ENCODE assay signal across 8 mouse cellular contexts in the genomic region with DNA sequence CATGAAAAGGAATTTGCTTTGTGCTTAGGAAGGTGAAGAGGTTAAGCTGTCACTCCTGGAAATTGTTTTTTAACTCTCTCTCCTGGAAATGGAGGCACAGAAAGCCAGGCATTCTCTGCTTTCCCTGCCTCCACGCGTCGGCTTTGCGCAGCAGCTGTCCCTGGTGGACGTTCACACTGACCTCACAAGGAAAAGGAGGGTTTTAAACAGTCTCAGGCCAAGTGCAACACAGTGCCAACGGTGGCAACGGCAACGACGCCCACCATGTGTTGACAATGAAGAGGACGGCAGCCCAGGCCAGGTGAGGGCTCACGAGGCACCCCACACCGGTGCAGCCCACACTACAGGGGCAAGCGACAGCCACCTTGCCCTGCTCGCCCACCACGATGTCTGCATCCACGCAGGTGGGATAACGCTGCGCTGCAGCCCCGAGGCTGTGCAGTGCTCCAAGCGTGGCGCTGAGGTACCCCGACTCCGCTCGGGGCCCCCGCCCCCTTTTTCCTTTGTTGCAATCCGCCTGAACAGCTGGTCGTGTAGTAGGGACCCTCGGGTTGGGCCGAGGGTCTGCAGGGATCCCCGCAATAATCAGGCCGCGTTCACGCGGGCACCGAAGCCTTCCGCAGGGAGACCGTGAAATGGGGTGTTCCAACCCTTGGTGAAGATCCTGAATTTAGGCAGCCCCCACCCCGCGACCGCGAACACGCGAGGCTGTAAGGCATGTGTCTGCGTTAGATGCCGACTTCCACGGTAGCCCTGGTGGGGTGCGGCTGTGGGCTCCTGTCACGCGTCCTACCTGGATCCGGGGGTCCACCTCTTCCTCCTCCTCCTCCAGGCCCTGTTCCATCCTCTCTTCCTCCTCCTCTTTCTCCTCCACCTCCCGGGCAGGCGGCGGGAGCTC. TPM values are rescaled to one million over a fixed set of nuclear protein-coding genes. Genes with fewer than 3 reads are reported as not detected.
DNase-seq lines count a peak whose midpoint lies in the region; ATAC-seq and TF ChIP-seq lines count a peak whose summit lies in the region.

No protein-coding gene starts in this region.

- peak; percentile 62 for DNase-seq in lung, embryonic 14.5 days
- DNase-seq in lung, postnatal 4 days, result no peak
- DNase-seq in adrenal gland, postnatal 14 days, result peak; percentile 55
- peak; percentile 6 for DNase-seq in retina, postnatal 7 days (ENCODE audit: low read depth, low spot score)
- no peak for DNase-seq in Muller cell, postnatal 12 days (ENCODE audit: inconsistent ontology term)

- WGBS in lung, embryonic 14.5 days, result 2% methylated on average over 53 of the region's 53 CpGs
- WGBS in forebrain, embryonic 12.5 days, result 1% methylated on average over 53 of the region's 53 CpGs
- under 1% methylated on average over 53 of the region's 53 CpGs for WGBS in intestine, embryonic 15.5 days
- 3% methylated on average over 53 of the region's 53 CpGs for WGBS in liver, embryonic 16.5 days (ENCODE audit: insufficient replicate concordance)

- H3K9ac ChIP-seq in lung, embryonic 14.5 days, result peak overlapping the region; percentile 64
- H3K9ac ChIP-seq in forebrain, embryonic 12.5 days, result peak overlapping the region; percentile 83
- H3K9ac ChIP-seq in intestine, embryonic 15.5 days, result peak overlapping the region; percentile 73
- peak overlapping the region; percentile 77 for H3K9ac ChIP-seq in liver, embryonic 16.5 days (ENCODE audit: low read depth, low read length)

- H3K4me3 ChIP-seq in lung, embryonic 14.5 days (ENCODE audit: low read depth, low read length), result peak overlapping the region; percentile 70
- peak overlapping the region; percentile 74 for H3K4me3 ChIP-seq in forebrain, embryonic 12.5 days (replicated peaks)
- peak overlapping the region; percentile 74 for H3K4me3 ChIP-seq in intestine, embryonic 15.5 days (replicated peaks)
- H3K4me3 ChIP-seq in liver, embryonic 16.5 days (ENCODE audit: low read depth, low read length), result peak overlapping the region; percentile 71

- no peaks in the 10 kb centered on the region for H3K36me3 ChIP-seq in lung, embryonic 14.5 days (ENCODE audit: insufficient read depth)
- no peaks in the 10 kb centered on the region; the same call in 1 of the 2 replicates for H3K36me3 ChIP-seq in forebrain, embryonic 12.5 days (replicated peaks)
- H3K36me3 ChIP-seq in intestine, embryonic 15.5 days, result no peaks in the 10 kb centered on the region
- H3K36me3 ChIP-seq in liver, embryonic 16.5 days (ENCODE audit: control insufficient read depth, insufficient read depth), result no peaks in the 10 kb centered on the region

- H3K4me1 ChIP-seq in lung, embryonic 14.5 days (ENCODE audit: insufficient read depth), result peaks cover 17% of the 10 kb centered on the region
- H3K4me1 ChIP-seq in forebrain, embryonic 12.5 days, result peaks cover 13% of the 10 kb centered on the region; the same call in 1 of the 2 replicates
- H3K4me1 ChIP-seq in intestine, embryonic 15.5 days (replicated peaks), result peaks cover 28% of the 10 kb centered on the region; the same call in 1 of the 2 replicates
- H3K4me1 ChIP-seq in liver, embryonic 16.5 days (ENCODE audit: control insufficient read depth, low read depth, low read length), result peaks cover 17% of the 10 kb centered on the region

- H3K4me2 ChIP-seq in lung, embryonic 14.5 days, result peak overlapping the region; percentile 88
- H3K4me2 ChIP-seq in forebrain, embryonic 12.5 days, result peak overlapping the region; percentile 83
- H3K4me2 ChIP-seq in intestine, embryonic 15.5 days (replicated peaks), result peak overlapping the region; percentile 97
- peak overlapping the region; percentile 76 for H3K4me2 ChIP-seq in liver, embryonic 16.5 days (ENCODE audit: low read depth, low read length)

- peak; percentile 30 for TF ChIP-seq CTCF in lung, embryonic 14.5 days (IDR thresholded peaks at IDR 0.05; ENCODE audit: low read depth)

- no peaks in the 10 kb centered on the region for H3K27me3 ChIP-seq in lung, embryonic 14.5 days (ENCODE audit: insufficient read depth, low read length)
- H3K27me3 ChIP-seq in forebrain, embryonic 12.5 days, result peaks cover 11% of the 10 kb centered on the region
- H3K27me3 ChIP-seq in intestine, embryonic 15.5 days (replicated peaks), result no peaks in the 10 kb centered on the region
- peaks cover 14% of the 10 kb centered on the region for H3K27me3 ChIP-seq in liver, embryonic 16.5 days (ENCODE audit: control insufficient read depth, insufficient read depth, low read depth, low read length)

- peak; percentile 36 for ATAC-seq in lung, embryonic 14.5 days (ENCODE audit: insufficient read depth)
- peak; percentile 71 for ATAC-seq in forebrain, embryonic 12.5 days (ENCODE audit: low FRiP score)
- ATAC-seq in intestine, embryonic 15.5 days, result peak; percentile 65
- ATAC-seq in liver, embryonic 16.5 days (ENCODE audit: low read depth), result 0 out of 2 replicates have a peak, but pooled peaks have one; percentile 4

- H3K9me3 ChIP-seq in lung, embryonic 14.5 days (ENCODE audit: low read depth, low read length), result no peaks in the 10 kb centered on the region
- H3K9me3 ChIP-seq in forebrain, embryonic 12.5 days, result no peaks in the 10 kb centered on the region
- no peaks in the 10 kb centered on the region for H3K9me3 ChIP-seq in intestine, embryonic 15.5 days
- no peaks in the 10 kb centered on the region for H3K9me3 ChIP-seq in liver, embryonic 16.5 days (replicated peaks; ENCODE audit: control insufficient read depth, low read length)

- no peak overlapping the region; the same call in 1 of the 2 replicates for H3K27ac ChIP-seq in lung, embryonic 14.5 days (ENCODE audit: low read depth)
- H3K27ac ChIP-seq in forebrain, embryonic 12.5 days, result peak overlapping the region; percentile 84
- H3K27ac ChIP-seq in intestine, embryonic 15.5 days, result peak overlapping the region; percentile 45; the same call in 1 of the 2 replicates
- H3K27ac ChIP-seq in liver, embryonic 16.5 days (ENCODE audit: low read length), result peak overlapping the region; percentile 73

RNA-seq across cellular contexts. Expression of a gene that starts 0.6 kb away (rescaled TPM):
- polyA plus RNA-seq in lung, embryonic 14.5 days (2014; fragmentation: Nextera tagmentation; extraction: Ambion mirVana), result 12.8 and 14.8 TPM in 2 replicates
- 123 and 142 TPM in 2 replicates for total RNA-seq in adrenal gland, postnatal 14 days (2021)
- 37.7 and 39.1 TPM in 2 replicates for polyA plus RNA-seq in forebrain, embryonic 12.5 days (2016; fragmentation: Nextera tagmentation; extraction: Ambion mirVana)
- polyA plus RNA-seq in intestine, embryonic 15.5 days (2015; fragmentation: Nextera tagmentation; extraction: Ambion mirVana), result 18.1 and 20.6 TPM in 2 replicates
- polyA plus RNA-seq in liver, embryonic 16.5 days (2015; fragmentation: Nextera tagmentation; extraction: Ambion mirVana), result 19.3 and 22.1 TPM in 2 replicates

RNA-seq across cellular contexts. Expression of a gene that starts 58.9 kb away (rescaled TPM):
- 27.1 and 27.5 TPM in 2 replicates for polyA plus RNA-seq in lung, embryonic 14.5 days (2014; fragmentation: Nextera tagmentation; extraction: Ambion mirVana)
- 41.5 and 44.2 TPM in 2 replicates for total RNA-seq in adrenal gland, postnatal 14 days (2021)
- 21.6 and 22.8 TPM in 2 replicates for polyA plus RNA-seq in forebrain, embryonic 12.5 days (2016; fragmentation: Nextera tagmentation; extraction: Ambion mirVana)
- polyA plus RNA-seq in intestine, embryonic 15.5 days (2015; fragmentation: Nextera tagmentation; extraction: Ambion mirVana), result 19.9 and 21.4 TPM in 2 replicates
- polyA plus RNA-seq in liver, embryonic 16.5 days (2015; fragmentation: Nextera tagmentation; extraction: Ambion mirVana), result 20.8 and 22.5 TPM in 2 replicates

RNA-seq across cellular contexts. Expression of a gene that starts 59.6 kb away (rescaled TPM):
- 52.9 and 57.3 TPM in 2 replicates for polyA plus RNA-seq in lung, embryonic 14.5 days (2014; fragmentation: Nextera tagmentation; extraction: Ambion mirVana)
- total RNA-seq in adrenal gland, postnatal 14 days (2021), result 22.0 and 30.2 TPM in 2 replicates
- 73.5 and 78.9 TPM in 2 replicates for polyA plus RNA-seq in forebrain, embryonic 12.5 days (2016; fragmentation: Nextera tagmentation; extraction: Ambion mirVana)
- polyA plus RNA-seq in intestine, embryonic 15.5 days (2015; fragmentation: Nextera tagmentation; extraction: Ambion mirVana), result 52.9 and 54.1 TPM in 2 replicates
- polyA plus RNA-seq in liver, embryonic 16.5 days (2015; fragmentation: Nextera tagmentation; extraction: Ambion mirVana), result 23.7 and 25.2 TPM in 2 replicates

Comparison
In these comparisons a context has a peak if more than half of its experiments do, and no peak if none do; other contexts are left out.
1. DNase-seq: peak in lung, embryonic 14.5 days (single experiment), adrenal gland, postnatal 14 days (single experiment) and retina, postnatal 7 days (single experiment); none in lung, postnatal 4 days (0 of 2) and Muller cell, postnatal 12 days (single experiment).
2. ATAC-seq: peak in every context shown above with its lines; median percentile 71 in forebrain, embryonic 12.5 days; 65 in intestine, embryonic 15.5 days; 36 in lung, embryonic 14.5 days; 4 in liver, embryonic 16.5 days.
3. Peak in every context shown above with its lines, with median percentiles within 50 percentile points of each other: H3K4me2 ChIP-seq, H3K4me3 ChIP-seq and H3K9ac ChIP-seq.